In genomic region chr16:34603854-34604253, GRCm38 (mm10) we compare ENCODE assay signal across 28 mouse cellular contexts. TPM values are rescaled to one million over a fixed set of nuclear protein-coding genes. Genes with fewer than 3 reads are reported as not detected.
"Had no signal": no experiment of that assay in that cellular context is flagged by ENCODE, and none has a peak within 500 bp of the region (broad histone marks: within the 10 kb centered on the region; RNA-seq: fewer than 3 reads in every experiment).

No protein-coding gene starts in this region.

- H3K4me3 ChIP-seq: left cerebral cortex, adult 2 months; liver, embryonic 13.5 days; midbrain, embryonic 12.5 days; midbrain, embryonic 15.5 days; neural tube, embryonic 13.5 days had no signal

- DNase-seq: kidney, adult 2 months; kidney, postnatal 25 days; layer of hippocampus, postnatal 36 days; liver, embryonic 13.5 days; lung, adult 2 months; lung, postnatal 14 days; lung, postnatal 4 days; thymus, adult 2 months; thymus, postnatal 14 days; thymus, postnatal 4 days had no signal

- H3K4me1 ChIP-seq: liver, embryonic 13.5 days; midbrain, embryonic 12.5 days; midbrain, embryonic 15.5 days; neural tube, embryonic 13.5 days had no signal

- H3K27ac ChIP-seq: kidney, postnatal 0 days; left cerebral cortex, adult 2 months; liver, embryonic 13.5 days; midbrain, embryonic 12.5 days; midbrain, embryonic 15.5 days; neural tube, embryonic 13.5 days; stomach, postnatal 0 days had no signal

RNA-seq across cellular contexts. Expression of gene Ropn1, which starts 45.9 kb away (rescaled TPM):
- total RNA-seq: layer of hippocampus, postnatal 10 days; layer of hippocampus, postnatal 36 days; left cerebral cortex, adult 2 months; liver, adult 2 months; megakaryocyte progenitor cell, adult 5-6 weeks; megakaryocyte-erythroid progenitor cell, adult 5-6 weeks; neutrophil, adult 5-6 weeks had no signal
- polyA plus RNA-seq: kidney, embryonic 14.5 days; kidney, postnatal 0 days; large intestine, adult 2 months; limb, embryonic 11.5 days; limb, embryonic 14.5 days; liver, adult 2 months; liver, embryonic 13.5 days; liver, embryonic 16.5 days; lung, adult 2 months; lung, embryonic 16.5 days; midbrain, embryonic 12.5 days; midbrain, embryonic 15.5 days; neural tube, embryonic 13.5 days; stomach, embryonic 14.5 days; stomach, postnatal 0 days; thymus, adult 2 months had no signal
